ENCODE assay signal across 16 mouse cellular contexts in genomic region chr11:102901199-102901598, GRCm38 (mm10). TPM values are rescaled to one million over a fixed set of nuclear protein-coding genes. Genes with fewer than 3 reads are reported as not detected.
DNase-seq lines count a peak whose midpoint lies in the region; ATAC-seq and TF ChIP-seq lines count a peak whose summit lies in the region.
"Had no signal": no experiment of that assay in that cellular context is flagged by ENCODE, and none has a peak within 500 bp of the region (broad histone marks: within the 10 kb centered on the region; RNA-seq: fewer than 3 reads in every experiment).

No protein-coding gene starts in this region.

- H3K27ac ChIP-seq in hindbrain, embryonic 12.5 days, result no peak overlapping the region
- H3K27ac ChIP-seq in hindbrain, embryonic 14.5 days, result no peak overlapping the region
- H3K27ac ChIP-seq in liver, postnatal 0 days (ENCODE audit: low read depth), result no peak overlapping the region
- H3K27ac ChIP-seq: stomach, postnatal 0 days had no signal

- TF ChIP-seq EP300 in liver, postnatal 0 days (IDR thresholded peaks at IDR 0.05; ENCODE audit: low read depth), result no peak

- TF ChIP-seq CTCF in liver, postnatal 0 days (IDR thresholded peaks at IDR 0.05; ENCODE audit: low read depth), result no peak

- H3K36me3 ChIP-seq in hindbrain, embryonic 12.5 days, result peaks cover 10% of the 10 kb centered on the region; the same call in 1 of the 2 replicates
- H3K36me3 ChIP-seq in hindbrain, embryonic 14.5 days (replicated peaks; ENCODE audit: control insufficient read depth, insufficient read depth), result no peaks in the 10 kb centered on the region
- H3K36me3 ChIP-seq in liver, postnatal 0 days (replicated peaks; ENCODE audit: insufficient read depth, low read length), result peaks cover 11% of the 10 kb centered on the region

- H3K9ac ChIP-seq in hindbrain, embryonic 12.5 days, result no peak overlapping the region
- H3K9ac ChIP-seq in hindbrain, embryonic 14.5 days, result no peak overlapping the region
- H3K9ac ChIP-seq in liver, postnatal 0 days (replicated peaks), result no peak overlapping the region

- ATAC-seq in hindbrain, embryonic 12.5 days (ENCODE audit: low FRiP score), result peak; percentile 38; the same call in 1 of the 2 replicates
- ATAC-seq in hindbrain, embryonic 14.5 days (ENCODE audit: low FRiP score), result no peak
- ATAC-seq in liver, postnatal 0 days, result no peak
- ATAC-seq in common myeloid progenitor, adult 5-6 weeks (replicated peaks; ENCODE audit: low read depth, poor library complexity, severe bottlenecking), result 0 out of 2 replicates have a peak, but pooled peaks have one; percentile 1
- ATAC-seq: forebrain, embryonic 16.5 days; inflammation-experienced regulatory T-cells, adult 6 months had no signal

- no peak overlapping the region for H3K4me3 ChIP-seq in hindbrain, embryonic 12.5 days
- H3K4me3 ChIP-seq in hindbrain, embryonic 14.5 days (replicated peaks; ENCODE audit: low read length), result no peak overlapping the region
- H3K4me3 ChIP-seq in liver, postnatal 0 days (ENCODE audit: low read depth, low read length), result no peak overlapping the region
- H3K4me3 ChIP-seq: myocyte had no signal

- H3K27me3 ChIP-seq in hindbrain, embryonic 12.5 days, result peaks cover 21% of the 10 kb centered on the region
- 0 out of 2 replicates have a peak, but pooled peaks cover 3% of the 10 kb centered on the region for H3K27me3 ChIP-seq in hindbrain, embryonic 14.5 days (ENCODE audit: control insufficient read depth, insufficient read depth, low read length)
- H3K27me3 ChIP-seq in liver, postnatal 0 days (ENCODE audit: insufficient read depth, low read length), result peaks cover 6% of the 10 kb centered on the region; the same call in 1 of the 2 replicates

- no peaks in the 10 kb centered on the region for H3K9me3 ChIP-seq in hindbrain, embryonic 12.5 days (replicated peaks)
- H3K9me3 ChIP-seq in hindbrain, embryonic 14.5 days (ENCODE audit: control insufficient read depth, low read length), result no peaks in the 10 kb centered on the region
- H3K9me3 ChIP-seq in liver, postnatal 0 days (ENCODE audit: low read length), result no peaks in the 10 kb centered on the region

- intact Hi-C loops in gastrocnemius, postnatal 36 days (cut with DNase I), result no loop called here

- no peak overlapping the region for H3K4me2 ChIP-seq in hindbrain, embryonic 12.5 days (replicated peaks)
- no peak overlapping the region for H3K4me2 ChIP-seq in hindbrain, embryonic 14.5 days (replicated peaks)
- peak overlapping the region; percentile 14; the same call in 1 of the 2 replicates for H3K4me2 ChIP-seq in liver, postnatal 0 days (ENCODE audit: low read depth, low read length)
- H3K4me2 ChIP-seq: heart, embryonic 11.5 days had no signal

- 64% methylated on average over 4 of the region's 4 CpGs for WGBS in hindbrain, embryonic 12.5 days
- 51% methylated on average over 4 of the region's 4 CpGs for WGBS in hindbrain, embryonic 14.5 days
- WGBS in liver, postnatal 0 days (ENCODE audit: insufficient replicate concordance), result 41% methylated on average over 4 of the region's 4 CpGs

- peaks cover 15% of the 10 kb centered on the region for H3K4me1 ChIP-seq in hindbrain, embryonic 12.5 days
- no peaks in the 10 kb centered on the region; the same call in 1 of the 2 replicates for H3K4me1 ChIP-seq in hindbrain, embryonic 14.5 days (replicated peaks; ENCODE audit: control insufficient read depth, insufficient read depth, low read length)
- peaks cover 6% of the 10 kb centered on the region for H3K4me1 ChIP-seq in liver, postnatal 0 days (ENCODE audit: insufficient read depth)

- DNase-seq in hindbrain, embryonic 14.5 days (ENCODE audit: low spot score), result no peak
- no peak for DNase-seq in liver, postnatal 0 days
- DNase-seq in liver, result no peak
- peak; percentile 33 for DNase-seq in ES-CJ7 (ENCODE audit: low read depth, low spot score)
- DNase-seq in left cerebral cortex, adult 11 months (ENCODE audit: low spot score), result no peak
- no peak for DNase-seq in gastrocnemius, postnatal 36 days

RNA-seq across cellular contexts. Expression of gene Gfap, which starts 0.5 kb away (rescaled TPM):
- polyA plus RNA-seq in hindbrain, embryonic 12.5 days (2016; fragmentation: Nextera tagmentation; extraction: Ambion mirVana), result 0.12 TPM in 1 of 2 replicates, not detected in the other
- 0.66 and 1.9 TPM in 2 replicates for polyA plus RNA-seq in hindbrain, embryonic 14.5 days (2014; fragmentation: Nextera tagmentation; extraction: Ambion mirVana)
- polyA plus RNA-seq in liver, postnatal 0 days (2015; fragmentation: Nextera tagmentation; extraction: Ambion mirVana), result 3.6 and 3.8 TPM in 2 replicates
- 0.37 TPM in 1 of 2 replicates, not detected in the other for total RNA-seq in common myeloid progenitor, adult 5-6 weeks (2017)
- not detected for total RNA-seq in gastrocnemius, postnatal 36 days (2021)
- polyA plus RNA-seq: inflammation-experienced regulatory T-cells, adult 6 months had no signal

RNA-seq across cellular contexts. Expression of gene Fam187a, which starts 16.2 kb away (rescaled TPM):
- polyA plus RNA-seq in hindbrain, embryonic 12.5 days (2016; fragmentation: Nextera tagmentation; extraction: Ambion mirVana), result not detected in 2 replicates
- 0.12 TPM in 1 of 2 replicates, not detected in the other for polyA plus RNA-seq in hindbrain, embryonic 14.5 days (2014; fragmentation: Nextera tagmentation; extraction: Ambion mirVana)
- polyA plus RNA-seq in liver, postnatal 0 days (2015; fragmentation: Nextera tagmentation; extraction: Ambion mirVana), result not detected in 2 replicates
- not detected in 2 replicates for total RNA-seq in common myeloid progenitor, adult 5-6 weeks (2017)
- not detected for total RNA-seq in gastrocnemius, postnatal 36 days (2021)
- total RNA-seq: adrenal gland, postnatal 25 days; gastrocnemius, postnatal 10 days had no signal
- polyA plus RNA-seq: forebrain, embryonic 16.5 days; heart, embryonic 11.5 days; inflammation-experienced regulatory T-cells, adult 6 months; liver, embryonic 16.5 days; myocyte; stomach, postnatal 0 days had no signal

RNA-seq across cellular contexts. Expression of gene Ccdc103, which starts 20.2 kb away (rescaled TPM):
- 1.7 and 3.4 TPM in 2 replicates for polyA plus RNA-seq in hindbrain, embryonic 12.5 days (2016; fragmentation: Nextera tagmentation; extraction: Ambion mirVana)
- 2.2 and 2.8 TPM in 2 replicates for polyA plus RNA-seq in hindbrain, embryonic 14.5 days (2014; fragmentation: Nextera tagmentation; extraction: Ambion mirVana)
- 0.39 and 0.51 TPM in 2 replicates for polyA plus RNA-seq in liver, postnatal 0 days (2015; fragmentation: Nextera tagmentation; extraction: Ambion mirVana)
- total RNA-seq in common myeloid progenitor, adult 5-6 weeks (2017), result not detected in 2 replicates
- total RNA-seq in gastrocnemius, postnatal 36 days (2021), result not detected
- polyA plus RNA-seq: inflammation-experienced regulatory T-cells, adult 6 months had no signal

RNA-seq across cellular contexts. Expression of gene Eftud2, which starts 20.4 kb away (rescaled TPM):
- polyA plus RNA-seq in hindbrain, embryonic 12.5 days (2016; fragmentation: Nextera tagmentation; extraction: Ambion mirVana), result 208 TPM in 2 replicates
- polyA plus RNA-seq in hindbrain, embryonic 14.5 days (2014; fragmentation: Nextera tagmentation; extraction: Ambion mirVana), result 110 and 123 TPM in 2 replicates
- 39.0 and 45.5 TPM in 2 replicates for polyA plus RNA-seq in liver, postnatal 0 days (2015; fragmentation: Nextera tagmentation; extraction: Ambion mirVana)
- 143 and 191 TPM in 2 replicates for total RNA-seq in common myeloid progenitor, adult 5-6 weeks (2017)
- total RNA-seq in gastrocnemius, postnatal 36 days (2021), result 10 to 100 TPM; 20.7 to 28.5 TPM

RNA-seq across cellular contexts. Expression of gene Kif18b, which starts 23.7 kb away (rescaled TPM):
- polyA plus RNA-seq in hindbrain, embryonic 12.5 days (2016; fragmentation: Nextera tagmentation; extraction: Ambion mirVana), result 6.6 and 7.8 TPM in 2 replicates
- polyA plus RNA-seq in hindbrain, embryonic 14.5 days (2014; fragmentation: Nextera tagmentation; extraction: Ambion mirVana), result 0.79 and 1.5 TPM in 2 replicates
- polyA plus RNA-seq in liver, postnatal 0 days (2015; fragmentation: Nextera tagmentation; extraction: Ambion mirVana), result 3.2 and 3.4 TPM in 2 replicates
- 16.2 and 17.3 TPM in 2 replicates for total RNA-seq in common myeloid progenitor, adult 5-6 weeks (2017)
- total RNA-seq in gastrocnemius, postnatal 36 days (2021), result under 1 TPM; 0.17 to 0.46 TPM

Comparison
In these comparisons a context has a peak if more than half of its experiments do, and no peak if none do; other contexts are left out.
1. ATAC-seq: peak in hindbrain, embryonic 12.5 days (single experiment) and common myeloid progenitor, adult 5-6 weeks (single experiment); none in hindbrain, embryonic 14.5 days (single experiment) and liver, postnatal 0 days (single experiment).